Mouse (Mus musculus) liver, embryonic 13.5 days (tissue): ENCODE data around the gene A930004D18Rik. TPM values are rescaled to one million over a fixed set of nuclear protein-coding genes. Genes with fewer than 3 reads are reported as not detected.

ENCODE experiments used
- ATAC-seq: fragments of 200-750 bp; cut with Nextera tagmentation; 2 replicates; pipeline ENCODE4 v1.8.0; 2017; ENCODE audit warnings: low read depth, mild to moderate bottlenecking, moderate number of reproducible peaks, moderate library complexity
- DNase-seq: peaks from one replicate; pipeline ENCODE4 v3.0.0; 2022
- H3K27ac ChIP-seq: fragments of 300-500 bp; sonication (generic); 2 replicates; pipeline ENCODE4 v1.5.1; 2015; ENCODE audit warnings: moderate library complexity, mild to moderate bottlenecking, inconsistent platforms
- H3K27me3 ChIP-seq: fragments of 300-500 bp; sonication (generic); 2 replicates; pipeline ENCODE4 v1.6.1; 2015; ENCODE audit warnings: mild to moderate bottlenecking, inconsistent platforms
- H3K36me3 ChIP-seq: fragments of 300-500 bp; sonication (generic); 2 replicates; pipeline ENCODE4 v1.6.1; 2015; ENCODE audit warnings: mild to moderate bottlenecking, inconsistent platforms
- H3K4me1 ChIP-seq: fragments of 300-500 bp; sonication (generic); replicated peaks from 2 replicates; pipeline ENCODE4 v1.6.1; 2015; ENCODE audit warnings: inconsistent platforms
- H3K4me2 ChIP-seq: fragments of 300-500 bp; sonication (generic); 2 replicates; pipeline ENCODE4 v1.6.1; 2015; ENCODE audit warnings: inconsistent platforms, mild to moderate bottlenecking, moderate library complexity
- H3K4me3 ChIP-seq: fragments of 300-500 bp; sonication (generic); replicated peaks from 2 replicates; pipeline ENCODE4 v1.5.1; 2015; ENCODE audit warnings: mild to moderate bottlenecking, inconsistent platforms
- H3K9ac ChIP-seq: fragments of 300-500 bp; sonication (generic); 2 replicates; pipeline ENCODE4 v1.6.1; 2015; ENCODE audit warnings: mild to moderate bottlenecking, inconsistent platforms
- H3K9me3 ChIP-seq: fragments of 300-500 bp; sonication (generic); replicated peaks from 2 replicates; pipeline ENCODE4 v1.6.1; 2016; ENCODE audit warnings: inconsistent platforms
- WGBS: fragments of 180-500 bp; shearing (Covaris S2); methylation state at CpG from one replicate; pipeline ENCODE4 v1.1.7; 2015; ENCODE audit not compliant: insufficient replicate concordance; 5-methylcytosine and 5-hydroxymethylcytosine counted together
- polyA plus RNA-seq: library from polyadenylated mRNA; unstranded; fragments of >200 nt; fragmentation: Nextera tagmentation; extraction: Ambion mirVana; gene quantifications from 2 replicates; pipeline ENCODE4 v1.2.1, GENCODE M21; 2015

Gene A930004D18Rik
- 1.2 and 1.6 TPM in 2 replicates for polyA plus RNA-seq

- DNase-seq: no peak
- H3K9me3 ChIP-seq: no peaks in the 10 kb centered on the region
These were observed at the start of gene A930004D18Rik for GRCm38 (mm10) chr2:18037491-18037890. A930004D18Rik (minus strand) TSS chr2:18037737.

GRCm38 (mm10) chr2:18080182-18080860 is 42.8 kb upstream of the A930004D18Rik start:
- Histone ChIP-seq H3K4me2 (no peak overlapping the region), H3K9ac (no peak overlapping the region), H3K4me1 (peaks cover 3% of the 10 kb centered on the region; the same call in 1 of the 2 replicates), H3K27me3 (no peaks in the 10 kb centered on the region), H3K4me3 (no peak overlapping the region), H3K9me3 (no peaks in the 10 kb centered on the region), H3K27ac (no peak overlapping the region), H3K36me3 (peaks cover 79% of the 10 kb centered on the region)
- ATAC-seq (no peak), DNase-seq (no peak)
- WGBS: 86% methylated on average over 2 of the region's 2 CpGs

More at GRCm38 (mm10) chr2:18037491-18037890, at the start of gene A930004D18Rik:
- H3K27me3 ChIP-seq: peaks cover 83% of the 10 kb centered on the region
- no peak within 1 kb of the TSS for H3K9ac ChIP-seq
- H3K36me3 ChIP-seq: no peaks in the 10 kb centered on the region
- 20% methylated on average over 2 of the region's 2 CpGs for WGBS
- no peak within 1 kb of the TSS for H3K4me3 ChIP-seq
- no peak within 1 kb of the TSS for H3K27ac ChIP-seq
- peaks cover 17% of the 10 kb centered on the region for H3K4me1 ChIP-seq
- no peak within 1 kb of the TSS for H3K4me2 ChIP-seq
- ATAC-seq: no peak

DNA sequence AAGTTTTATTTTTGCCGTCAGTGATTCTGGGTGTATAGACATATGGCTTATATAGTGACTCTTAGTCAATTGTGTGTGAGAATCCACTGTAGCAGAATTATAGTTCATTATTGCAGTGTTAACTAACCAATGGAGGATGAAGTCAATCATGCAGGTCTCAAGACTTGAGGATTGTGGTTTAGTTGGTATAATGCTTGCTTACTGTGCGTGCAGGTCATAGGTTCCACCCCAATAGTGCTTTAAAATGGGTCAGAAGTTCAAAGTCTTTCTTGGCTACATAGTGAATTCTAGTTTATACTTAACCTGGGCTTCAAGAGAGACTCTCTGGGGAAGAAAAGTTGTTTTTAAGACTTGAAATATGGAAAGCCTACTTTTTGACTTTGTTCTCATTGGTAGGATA is 34.4 kb upstream of the A930004D18Rik start:
- H3K4me2 ChIP-seq: no peak overlapping the region
- peaks cover 66% of the 10 kb centered on the region for H3K36me3 ChIP-seq
- no peak overlapping the region for H3K4me3 ChIP-seq
- H3K9ac ChIP-seq: no peak overlapping the region
- 83% methylated on average over 2 of the region's 2 CpGs for WGBS
- H3K27me3 ChIP-seq: no peaks in the 10 kb centered on the region
- H3K9me3 ChIP-seq: no peaks in the 10 kb centered on the region
- H3K4me1 ChIP-seq: peaks cover 19% of the 10 kb centered on the region
- ATAC-seq: no peak
- no peak overlapping the region for H3K27ac ChIP-seq
- no peak for DNase-seq

DNA sequence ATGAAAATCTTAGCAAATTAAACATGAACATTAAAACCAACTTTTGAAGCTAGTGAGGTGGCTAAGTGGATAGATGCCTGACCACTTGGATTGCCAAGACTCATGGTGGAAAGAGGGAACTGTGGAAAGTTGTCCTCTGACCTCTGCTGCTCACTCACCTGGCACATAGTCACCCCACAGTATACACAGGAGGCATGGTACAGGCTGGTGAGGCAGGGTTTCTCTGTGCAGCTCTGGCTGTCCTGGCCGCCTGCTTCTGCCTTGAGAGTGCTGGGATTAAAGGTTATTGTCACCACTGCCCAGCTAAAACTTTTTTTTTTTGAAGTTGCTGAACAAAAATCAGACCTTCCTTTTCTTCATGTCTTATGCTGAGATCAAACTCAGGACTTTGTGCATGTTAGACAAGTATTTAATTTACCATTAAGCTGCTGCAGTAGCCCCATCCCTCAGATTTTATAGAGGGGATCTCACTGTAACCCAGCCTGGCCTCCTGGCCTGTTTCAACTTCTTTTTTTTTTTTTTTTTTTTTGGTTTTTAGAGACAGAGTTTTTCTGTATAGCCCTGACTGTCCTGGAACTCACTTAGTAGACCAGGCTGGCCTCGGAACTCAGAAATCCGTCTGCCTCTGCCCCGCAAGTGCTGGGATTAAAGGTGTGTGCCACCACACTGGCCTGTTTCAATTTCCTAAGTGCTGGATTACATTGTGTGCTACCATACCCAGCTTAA is 30.7 kb upstream of the A930004D18Rik start:
- Histone ChIP-seq H3K36me3 (peaks cover 41% of the 10 kb centered on the region), H3K4me1 (peaks cover 33% of the 10 kb centered on the region), H3K9me3 (no peaks in the 10 kb centered on the region), H3K9ac (no peak overlapping the region), H3K4me3 (no peak overlapping the region), H3K27me3 (no peaks in the 10 kb centered on the region), H3K27ac (no peak overlapping the region; the same call in 1 of the 2 replicates), H3K4me2 (no peak overlapping the region)
- ATAC-seq (no peak), DNase-seq (no peak)
- 93% methylated on average over 4 of the region's 4 CpGs for WGBS

DNA sequence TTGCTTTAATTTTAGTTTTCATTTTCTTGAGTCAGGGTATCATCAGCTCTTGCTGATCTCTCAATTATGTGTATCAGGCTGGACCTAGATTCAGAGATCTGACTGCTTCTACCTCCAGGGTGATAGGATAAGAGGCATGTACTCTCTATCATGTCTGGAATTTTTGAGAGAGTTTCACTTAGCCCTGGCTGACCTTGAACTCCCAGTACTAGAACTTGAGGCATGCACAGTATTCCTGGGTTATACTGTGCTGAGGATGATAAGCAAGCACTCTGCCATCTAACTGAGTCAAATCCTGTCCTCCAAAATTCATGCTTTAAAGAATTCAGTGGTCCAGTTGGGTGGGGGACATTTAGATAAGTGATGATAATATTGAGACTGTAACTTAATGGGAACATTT is 28.9 kb upstream of the A930004D18Rik start:
- Histone ChIP-seq H3K9ac (peak overlapping the region; percentile 99), H3K27ac (peak overlapping the region; percentile 84), H3K36me3 (peaks cover 27% of the 10 kb centered on the region), H3K9me3 (no peaks in the 10 kb centered on the region), H3K4me3 (peak overlapping the region; percentile 96), H3K27me3 (no peaks in the 10 kb centered on the region), H3K4me1 (peaks cover 31% of the 10 kb centered on the region), H3K4me2 (peak overlapping the region; percentile 87)
- DNase-seq (no peak), ATAC-seq (no peak)

DNA sequence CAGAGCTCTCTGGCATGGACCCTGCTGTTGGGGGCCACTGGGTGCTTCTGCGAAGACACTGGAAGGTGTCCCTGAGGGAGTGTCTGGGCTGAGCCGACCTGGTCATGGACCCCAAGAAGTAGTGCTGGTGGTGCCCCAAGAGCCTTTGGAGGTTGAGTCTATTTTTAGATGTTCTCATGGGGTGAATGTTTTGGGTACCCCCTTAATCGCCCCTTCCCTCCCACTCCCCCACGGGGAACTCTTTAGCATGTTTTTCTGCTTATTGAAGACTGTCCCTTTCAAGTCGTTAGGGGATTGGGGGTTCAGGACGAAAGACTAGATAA is 28.1 kb upstream of the A930004D18Rik start:
- H3K4me3 ChIP-seq: peak overlapping the region; percentile 96
- peak overlapping the region; percentile 84 for H3K27ac ChIP-seq
- peak overlapping the region; percentile 99 for H3K9ac ChIP-seq
- 2% methylated on average over 6 of the region's 6 CpGs for WGBS
- DNase-seq: no peak
- H3K27me3 ChIP-seq: no peaks in the 10 kb centered on the region
- H3K4me2 ChIP-seq: peak overlapping the region; percentile 87
- H3K4me1 ChIP-seq: peaks cover 31% of the 10 kb centered on the region
- no peaks in the 10 kb centered on the region for H3K9me3 ChIP-seq
- peak; percentile 32 for ATAC-seq
- peaks cover 21% of the 10 kb centered on the region for H3K36me3 ChIP-seq

- 1% methylated on average over 68 of the region's 85 CpGs for WGBS
These were observed 27.6 kb upstream of the A930004D18Rik start for GRCm38 (mm10) chr2:18064941-18065707.

DNA sequence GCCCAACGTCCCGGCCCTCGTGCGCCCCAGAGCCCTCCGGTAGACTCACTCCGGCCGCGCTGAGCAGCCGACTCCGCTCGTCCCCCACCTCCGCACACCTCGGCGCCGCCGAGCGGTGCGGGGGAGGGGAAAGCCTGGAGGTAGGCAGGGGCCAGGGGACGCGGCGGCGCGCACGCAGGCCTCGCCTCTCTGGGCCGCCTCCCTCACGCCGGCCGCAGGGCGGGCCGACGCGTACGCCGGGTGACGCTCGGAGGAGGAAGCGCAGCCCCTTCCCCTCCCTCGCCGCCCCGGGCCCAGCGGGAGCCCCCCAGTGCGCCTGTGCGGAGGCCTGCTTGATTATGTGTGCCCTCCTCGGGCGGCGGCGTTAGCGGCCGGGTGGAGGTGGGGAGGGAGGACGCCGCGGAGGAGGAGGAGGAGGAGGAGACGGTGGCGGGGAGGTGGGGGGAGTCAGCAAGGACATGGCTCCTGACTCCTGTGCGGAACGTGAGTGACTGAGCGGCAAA is 26.9 kb upstream of the A930004D18Rik start:
- DNase-seq (peak; percentile 85), ATAC-seq (peak; percentile 92)
- 2% methylated on average over 53 of the region's 58 CpGs for WGBS
- Histone ChIP-seq H3K27ac (peak overlapping the region; percentile 99), H3K9ac (peak overlapping the region; percentile 99), H3K4me2 (peak overlapping the region; percentile 87), H3K27me3 (no peaks in the 10 kb centered on the region), H3K4me3 (peak overlapping the region; percentile 96), H3K9me3 (no peaks in the 10 kb centered on the region), H3K36me3 (peaks cover 19% of the 10 kb centered on the region), H3K4me1 (peaks cover 31% of the 10 kb centered on the region)

More at GRCm38 (mm10) chr2:18064941-18065707, 27.6 kb upstream of the A930004D18Rik start:
- no peaks in the 10 kb centered on the region for H3K27me3 ChIP-seq
- H3K4me1 ChIP-seq: peaks cover 31% of the 10 kb centered on the region
- peak; percentile 73 for DNase-seq
- H3K4me3 ChIP-seq: peak overlapping the region; percentile 96
- H3K4me2 ChIP-seq: peak overlapping the region; percentile 87
- H3K27ac ChIP-seq: peak overlapping the region; percentile 99
- no peaks in the 10 kb centered on the region for H3K9me3 ChIP-seq
- peak overlapping the region; percentile 99 for H3K9ac ChIP-seq
- H3K36me3 ChIP-seq: peaks cover 21% of the 10 kb centered on the region
- ATAC-seq: peak; percentile 68

- ATAC-seq: peak; percentile 45
- peak overlapping the region; percentile 99 for H3K9ac ChIP-seq
These were observed 26.3 kb upstream of the A930004D18Rik start for GRCm38 (mm10) chr2:18063763-18064251.

GRCm38 (mm10) chr2:18060396-18060795 is 22.9 kb upstream of the A930004D18Rik start:
- H3K27me3 ChIP-seq: no peaks in the 10 kb centered on the region
- no peak overlapping the region for H3K27ac ChIP-seq
- ATAC-seq (no peak), DNase-seq (no peak)
- WGBS: 70% methylated on average over 1 of the region's 1 CpGs
- H3K9me3 ChIP-seq: no peaks in the 10 kb centered on the region
- H3K9ac ChIP-seq: no peak overlapping the region
- H3K4me3 ChIP-seq: no peak overlapping the region
- peaks cover 26% of the 10 kb centered on the region for H3K4me1 ChIP-seq
- no peak overlapping the region for H3K4me2 ChIP-seq
- H3K36me3 ChIP-seq: no peaks in the 10 kb centered on the region

More at GRCm38 (mm10) chr2:18063763-18064251, 26.3 kb upstream of the A930004D18Rik start:
- H3K4me1 ChIP-seq: peaks cover 36% of the 10 kb centered on the region
- H3K4me3 ChIP-seq: peak overlapping the region; percentile 96
- H3K36me3 ChIP-seq: peaks cover 18% of the 10 kb centered on the region
- H3K9me3 ChIP-seq: no peaks in the 10 kb centered on the region
- no peaks in the 10 kb centered on the region for H3K27me3 ChIP-seq
- peak overlapping the region; percentile 99 for H3K27ac ChIP-seq
- WGBS: 0% methylated on average over 18 of the region's 18 CpGs
- DNase-seq: peak; percentile 48
- H3K4me2 ChIP-seq: peak overlapping the region; percentile 87

GRCm38 (mm10) chr2:18059891-18060290 is 22.4 kb upstream of the A930004D18Rik start:
- no peak overlapping the region for H3K4me2 ChIP-seq
- 63% methylated on average over 1 of the region's 1 CpGs for WGBS
- ATAC-seq (no peak), DNase-seq (no peak)
- no peak overlapping the region for H3K4me3 ChIP-seq
- no peaks in the 10 kb centered on the region for H3K36me3 ChIP-seq
- H3K27me3 ChIP-seq: no peaks in the 10 kb centered on the region
- no peaks in the 10 kb centered on the region for H3K9me3 ChIP-seq
- no peak overlapping the region for H3K27ac ChIP-seq
- peaks cover 31% of the 10 kb centered on the region for H3K4me1 ChIP-seq
- no peak overlapping the region for H3K9ac ChIP-seq
